Mouse (Mus musculus): ENCODE measurements at regions not wholly inside any gene's neighbourhood (a gene's known extent, or its start where the extent isn't known, plus 50 kb on each side); places are given as distances from the start of the nearest gene placed in this dataset.

DNA sequence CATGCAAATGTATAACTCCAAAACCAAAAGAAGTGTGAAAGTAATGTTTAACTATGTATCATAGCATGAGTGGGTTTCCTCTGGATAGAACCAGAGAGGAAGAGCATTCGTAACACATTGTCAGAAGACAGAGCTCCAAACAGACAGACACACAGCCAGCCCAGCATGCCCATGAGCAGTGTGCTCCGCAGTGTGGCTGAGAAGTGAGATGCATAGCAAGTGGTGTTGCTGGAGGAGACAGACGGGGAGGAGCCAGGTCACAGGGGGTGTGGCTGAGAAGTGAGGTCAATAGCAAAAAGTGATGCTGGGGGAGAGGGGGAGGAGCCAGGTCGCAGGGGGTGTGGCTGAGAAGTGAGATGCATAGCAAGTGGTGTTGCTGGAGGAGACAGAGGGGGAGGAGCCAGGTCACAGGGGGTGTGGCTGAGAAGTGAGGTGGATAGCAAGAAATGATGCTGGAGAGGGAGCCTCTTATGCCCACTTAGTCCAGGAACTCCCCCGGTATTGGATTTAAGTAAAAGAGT, 240.0 kb downstream of the Atp23 start:
- peaks cover 39% of the 10 kb centered on the region for H3K9me3 ChIP-seq
- no peak for TF ChIP-seq FLI1 (IDR thresholded peaks at IDR 0.05; ENCODE audit: low read length)
- TF ChIP-seq GATA1 (IDR thresholded peaks at IDR 0.05; ENCODE audit: borderline replicate concordance, low read length), result no peak
- H3K4me1 ChIP-seq, result no peaks in the 10 kb centered on the region
- no peaks in the 10 kb centered on the region for H3K27me3 ChIP-seq (replicated peaks)
- no peaks in the 10 kb centered on the region for H3K36me3 ChIP-seq (replicated peaks; ENCODE audit: low read length)
- no peak overlapping the region for H3K4me3 ChIP-seq (replicated peaks)

DNA sequence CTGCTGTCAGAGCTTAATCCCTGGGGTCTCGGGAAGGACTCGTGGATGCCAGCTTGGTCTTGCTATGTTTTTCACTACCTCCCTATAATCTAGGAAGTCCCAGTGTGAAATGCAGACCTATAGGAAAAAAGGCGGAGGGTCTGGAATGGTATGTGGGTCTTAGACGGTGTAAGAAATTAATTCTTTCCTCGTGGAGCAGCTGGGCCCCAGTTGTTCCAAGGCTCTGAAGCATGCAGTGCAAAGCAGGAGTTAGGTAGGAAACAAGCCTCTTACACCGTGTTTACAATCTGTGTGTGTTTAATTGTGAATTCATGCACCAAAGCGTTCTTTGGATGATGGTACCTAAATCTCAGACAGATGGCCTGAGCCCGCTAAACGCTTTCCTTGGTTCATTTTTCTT, 241.1 kb downstream of the Atp23 start:
- H3K27me3 ChIP-seq (replicated peaks), result no peaks in the 10 kb centered on the region
- H3K4me1 ChIP-seq, result no peaks in the 10 kb centered on the region
- H3K9me3 ChIP-seq, result peaks cover 39% of the 10 kb centered on the region
- no peak overlapping the region for H3K4me3 ChIP-seq (replicated peaks)
- TF ChIP-seq FLI1 (IDR thresholded peaks at IDR 0.05; ENCODE audit: low read length) (no peak), GATA1 (IDR thresholded peaks at IDR 0.05; ENCODE audit: borderline replicate concordance, low read length) (no peak)
- no peaks in the 10 kb centered on the region for H3K36me3 ChIP-seq (replicated peaks; ENCODE audit: low read length)

DNA sequence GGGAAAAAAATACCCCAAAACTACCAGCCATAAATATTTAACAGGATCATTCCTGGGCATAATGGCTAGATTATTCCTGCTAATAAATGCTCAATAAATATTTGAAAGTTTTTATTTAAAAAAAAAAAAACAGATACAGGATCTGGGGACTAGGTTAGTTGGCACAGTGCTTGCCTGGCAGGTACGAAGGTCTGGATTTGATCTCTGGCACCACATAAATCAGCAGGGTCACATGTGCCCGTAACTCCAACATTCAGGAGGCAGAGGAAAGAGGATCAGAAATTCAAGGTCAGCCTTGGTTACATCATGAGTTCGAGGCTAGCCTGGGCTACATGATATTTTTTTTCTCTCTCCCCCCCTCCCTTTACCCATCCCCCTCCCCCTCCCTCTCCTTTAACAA, 248.5 kb downstream of the Atp23 start:
- Histone ChIP-seq H3K4me3 (replicated peaks) (no peak overlapping the region), H3K9me3 (peaks cover 19% of the 10 kb centered on the region), H3K27me3 (replicated peaks) (no peaks in the 10 kb centered on the region), H3K36me3 (replicated peaks; ENCODE audit: low read length) (no peaks in the 10 kb centered on the region), H3K4me1 (no peaks in the 10 kb centered on the region)
- TF ChIP-seq GATA1 (IDR thresholded peaks at IDR 0.05; ENCODE audit: borderline replicate concordance, low read length), result no peak
- TF ChIP-seq FLI1 (IDR thresholded peaks at IDR 0.05; ENCODE audit: low read length), result no peak

DNA sequence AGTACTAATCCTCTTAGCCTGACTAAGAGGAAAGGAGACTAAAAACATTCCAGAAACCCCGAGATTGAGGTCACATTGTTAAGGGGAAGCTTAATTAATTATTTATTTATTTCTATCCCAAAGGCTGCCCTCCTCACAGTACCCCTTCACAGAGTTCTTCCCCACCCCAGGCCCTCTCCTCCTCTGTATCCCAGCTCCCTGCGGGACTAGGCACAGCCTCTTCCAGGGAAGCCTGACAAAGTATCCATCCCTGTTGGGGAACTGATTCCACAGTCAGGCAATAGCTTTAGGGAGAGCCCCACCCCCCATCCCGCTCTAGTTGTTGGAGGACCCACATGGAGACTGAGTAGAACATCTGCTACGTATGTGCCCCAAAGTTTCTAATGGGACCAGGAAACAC, 254.6 kb downstream of the Atp23 start:
- Histone ChIP-seq H3K4me1 (no peaks in the 10 kb centered on the region), H3K4me3 (replicated peaks) (no peak overlapping the region), H3K36me3 (replicated peaks; ENCODE audit: low read length) (no peaks in the 10 kb centered on the region), H3K27me3 (replicated peaks) (no peaks in the 10 kb centered on the region), H3K9me3 (peaks cover 22% of the 10 kb centered on the region)
- TF ChIP-seq GATA1 (IDR thresholded peaks at IDR 0.05; ENCODE audit: borderline replicate concordance, low read length), result no peak
- TF ChIP-seq FLI1 (IDR thresholded peaks at IDR 0.05; ENCODE audit: low read length), result no peak

DNA sequence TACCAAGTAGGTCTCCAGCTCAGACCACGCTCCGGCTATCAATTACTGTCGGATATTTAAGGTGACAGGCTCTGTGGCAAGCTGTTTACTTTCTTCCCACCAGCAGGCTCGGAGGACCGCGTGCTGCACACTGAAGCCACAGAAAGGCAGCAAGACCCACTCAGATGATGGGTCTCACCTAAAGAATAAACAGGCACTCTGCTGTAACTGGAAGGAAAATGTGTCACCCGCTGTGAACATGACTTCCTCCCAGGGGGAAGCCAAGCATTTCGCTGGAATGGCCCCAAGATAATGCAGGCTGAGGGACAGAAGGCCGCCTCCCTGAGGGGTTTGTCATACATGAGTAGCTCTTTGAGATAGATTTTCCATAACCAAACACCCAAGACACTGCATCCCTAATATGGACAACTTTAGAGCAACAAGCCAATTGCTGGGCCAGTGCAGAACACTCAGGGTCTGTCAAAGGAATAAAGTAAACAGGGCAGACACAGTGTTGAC, 259.3 kb downstream of the Atp23 start:
- no peak for TF ChIP-seq GATA1 (IDR thresholded peaks at IDR 0.05; ENCODE audit: borderline replicate concordance, low read length)
- TF ChIP-seq FLI1 (IDR thresholded peaks at IDR 0.05; ENCODE audit: low read length), result no peak
- Histone ChIP-seq H3K4me1 (no peaks in the 10 kb centered on the region), H3K36me3 (replicated peaks; ENCODE audit: low read length) (no peaks in the 10 kb centered on the region)

DNA sequence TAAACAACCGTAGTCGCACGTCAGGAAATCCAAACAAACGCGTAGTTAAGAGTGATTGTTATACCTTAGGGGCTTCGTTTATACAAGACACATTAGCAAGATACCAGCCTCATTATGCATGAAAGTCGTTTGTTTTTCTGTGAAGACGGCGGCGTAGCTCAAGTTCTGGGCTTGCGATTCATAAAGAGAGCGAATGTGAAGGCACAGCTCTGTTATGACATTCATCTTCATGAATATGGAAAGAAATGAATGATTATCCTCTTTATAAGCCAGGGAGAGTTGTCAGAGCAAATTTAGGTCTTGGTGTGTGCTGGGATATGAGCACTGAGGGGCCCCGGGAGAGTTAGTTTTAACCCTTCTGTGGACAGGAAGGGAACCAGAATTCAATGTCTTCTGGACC, 266.4 kb downstream of the Atp23 start:
- Histone ChIP-seq H3K9me3 (peaks cover 43% of the 10 kb centered on the region), H3K4me3 (replicated peaks) (no peak overlapping the region), H3K27me3 (replicated peaks) (no peaks in the 10 kb centered on the region), H3K36me3 (replicated peaks; ENCODE audit: low read length) (no peaks in the 10 kb centered on the region), H3K4me1 (no peaks in the 10 kb centered on the region)
- no peak for TF ChIP-seq FLI1 (IDR thresholded peaks at IDR 0.05; ENCODE audit: low read length)
- TF ChIP-seq GATA1 (IDR thresholded peaks at IDR 0.05; ENCODE audit: borderline replicate concordance, low read length), result no peak

More for the DNA sequence above, 259.3 kb downstream of the Atp23 start:
- Histone ChIP-seq H3K4me3 (replicated peaks) (no peak overlapping the region), H3K9me3 (peaks cover 20% of the 10 kb centered on the region), H3K27me3 (replicated peaks) (no peaks in the 10 kb centered on the region)

DNA sequence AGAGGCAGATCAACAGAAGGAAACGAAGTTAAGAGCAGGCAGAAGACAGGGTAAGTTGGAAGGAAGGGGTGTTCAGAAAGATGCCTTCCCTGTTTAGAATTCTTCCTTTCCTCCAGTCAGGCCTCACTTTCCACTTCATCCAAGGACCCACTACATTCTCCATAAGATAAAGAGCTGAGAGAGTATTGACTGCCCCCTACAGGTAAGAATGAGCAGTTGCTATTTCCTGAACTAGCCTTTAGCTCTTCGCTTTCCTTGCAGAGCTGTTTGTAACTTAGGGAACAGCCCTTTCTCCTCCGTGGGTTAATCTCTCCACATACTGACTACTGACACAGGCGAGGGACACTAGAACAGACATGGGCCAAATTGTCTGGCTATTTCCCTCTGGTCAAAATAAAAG, 273.1 kb downstream of the Atp23 start:
- no peaks in the 10 kb centered on the region for H3K27me3 ChIP-seq (replicated peaks)
- H3K4me1 ChIP-seq, result no peaks in the 10 kb centered on the region
- TF ChIP-seq FLI1 (IDR thresholded peaks at IDR 0.05; ENCODE audit: low read length), result no peak
- no peaks in the 10 kb centered on the region for H3K36me3 ChIP-seq (replicated peaks; ENCODE audit: low read length)
- H3K4me3 ChIP-seq (replicated peaks), result no peak overlapping the region
- H3K9me3 ChIP-seq, result peaks cover 30% of the 10 kb centered on the region

DNA sequence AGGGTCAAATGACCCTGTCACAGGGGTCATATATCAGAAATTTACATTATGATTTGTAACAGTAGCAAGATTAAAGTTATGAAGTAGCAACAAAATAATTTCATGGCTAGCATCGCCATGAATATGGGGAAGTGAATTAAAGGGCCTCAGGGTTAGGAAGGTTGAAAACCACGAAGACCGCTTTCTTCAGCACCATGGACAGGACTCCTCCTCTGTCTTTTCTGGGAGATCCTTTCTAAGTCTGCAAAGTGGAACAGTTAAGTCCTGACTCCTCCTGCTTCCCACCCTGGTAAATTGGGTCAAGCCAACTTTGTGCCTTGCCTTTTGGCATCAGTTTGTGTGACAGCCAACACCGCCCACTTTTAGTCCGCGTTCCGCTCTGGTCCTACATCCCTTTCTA, 275.7 kb downstream of the Atp23 start:
- Histone ChIP-seq H3K9me3 (peaks cover 26% of the 10 kb centered on the region), H3K36me3 (replicated peaks; ENCODE audit: low read length) (no peaks in the 10 kb centered on the region), H3K4me3 (replicated peaks) (no peak overlapping the region), H3K4me1 (no peaks in the 10 kb centered on the region), H3K27me3 (replicated peaks) (no peaks in the 10 kb centered on the region)
- TF ChIP-seq GATA1 (IDR thresholded peaks at IDR 0.05; ENCODE audit: borderline replicate concordance, low read length) (no peak), FLI1 (IDR thresholded peaks at IDR 0.05; ENCODE audit: low read length) (no peak)

DNA sequence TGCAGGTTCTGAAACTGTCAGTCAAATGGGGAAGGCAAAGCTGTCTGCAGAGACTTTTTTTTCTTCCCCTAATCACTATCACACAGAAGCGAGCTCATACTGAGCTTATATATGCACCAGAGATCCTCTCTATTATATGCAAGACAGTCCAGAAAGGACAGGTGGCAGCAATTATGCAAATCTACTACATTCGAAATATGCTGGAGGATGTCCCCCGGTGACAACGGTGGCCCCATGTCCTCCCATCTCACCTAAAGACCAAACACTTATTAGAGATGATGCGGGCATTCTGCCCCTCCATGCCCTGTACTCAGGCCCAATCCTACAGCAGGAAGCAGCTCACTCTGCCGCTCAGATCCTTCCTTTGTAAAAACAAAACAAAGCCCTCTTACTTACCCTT, 280.4 kb downstream of the Atp23 start:
- Histone ChIP-seq H3K36me3 (replicated peaks; ENCODE audit: low read length) (no peaks in the 10 kb centered on the region), H3K9me3 (peaks cover 35% of the 10 kb centered on the region), H3K27me3 (replicated peaks) (no peaks in the 10 kb centered on the region), H3K4me3 (replicated peaks) (no peak overlapping the region), H3K4me1 (no peaks in the 10 kb centered on the region)
- TF ChIP-seq GATA1 (IDR thresholded peaks at IDR 0.05; ENCODE audit: borderline replicate concordance, low read length), result no peak
- no peak for TF ChIP-seq FLI1 (IDR thresholded peaks at IDR 0.05; ENCODE audit: low read length)

DNA sequence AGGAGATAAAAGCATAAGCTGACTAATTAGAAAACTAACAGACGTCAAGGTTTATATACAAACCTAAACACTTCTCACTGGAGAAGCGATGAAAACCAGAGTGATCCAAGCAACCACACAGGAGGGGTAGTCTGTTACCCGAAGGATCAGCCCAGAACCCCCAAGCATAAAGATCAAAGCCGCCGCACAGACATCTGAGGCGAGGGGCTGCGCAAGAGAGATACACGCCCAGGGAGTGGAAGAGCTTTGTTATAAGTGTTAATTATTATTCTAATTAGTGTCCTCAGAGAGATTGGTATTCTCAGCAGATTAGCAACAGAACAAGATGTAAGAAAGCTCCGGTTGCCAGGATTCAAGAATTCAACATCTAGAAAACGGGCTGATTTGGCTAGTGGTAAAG, 281.2 kb downstream of the Atp23 start:
- Histone ChIP-seq H3K4me1 (no peaks in the 10 kb centered on the region), H3K4me3 (replicated peaks) (no peak overlapping the region), H3K9me3 (peaks cover 33% of the 10 kb centered on the region), H3K36me3 (replicated peaks; ENCODE audit: low read length) (no peaks in the 10 kb centered on the region), H3K27me3 (replicated peaks) (no peaks in the 10 kb centered on the region)
- no peak for TF ChIP-seq FLI1 (IDR thresholded peaks at IDR 0.05; ENCODE audit: low read length)
- no peak for TF ChIP-seq GATA1 (IDR thresholded peaks at IDR 0.05; ENCODE audit: borderline replicate concordance, low read length)

DNA sequence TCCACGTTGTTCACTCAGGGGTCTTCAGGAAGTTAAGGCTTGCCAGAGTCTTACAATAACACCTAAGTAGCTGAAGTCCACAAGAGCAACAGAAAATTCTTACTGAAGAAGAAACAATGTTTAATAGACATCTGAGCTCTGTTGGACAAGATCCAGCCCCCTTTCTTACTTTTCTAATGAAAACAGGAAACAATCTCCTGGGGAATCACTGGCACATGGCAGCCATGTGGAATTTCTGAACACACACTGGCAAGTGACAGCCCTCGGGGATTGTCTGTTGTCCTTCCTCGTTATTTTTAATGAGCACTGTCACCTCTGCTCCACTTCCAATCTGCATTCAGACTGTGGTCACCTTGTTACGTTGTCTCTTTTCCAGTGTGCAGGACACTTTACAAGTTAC, 288.9 kb downstream of the Atp23 start:
- Histone ChIP-seq H3K4me3 (replicated peaks) (no peak overlapping the region), H3K27me3 (replicated peaks) (no peaks in the 10 kb centered on the region), H3K4me1 (no peaks in the 10 kb centered on the region), H3K9me3 (peaks cover 32% of the 10 kb centered on the region), H3K36me3 (replicated peaks; ENCODE audit: low read length) (no peaks in the 10 kb centered on the region)
- TF ChIP-seq GATA1 (IDR thresholded peaks at IDR 0.05; ENCODE audit: borderline replicate concordance, low read length), result no peak
- no peak for TF ChIP-seq FLI1 (IDR thresholded peaks at IDR 0.05; ENCODE audit: low read length)

All from megakaryocyte, embryonic 14.5 days (primary cell).